Mouse (Mus musculus) megakaryocyte-erythroid progenitor cell, adult 5 weeks (primary cell): ENCODE measurements around the gene Nemp2. TPM values are rescaled to one million over a fixed set of nuclear protein-coding genes. Genes with fewer than 3 reads are reported as not detected.

Experiments
- polyA plus RNA-seq: library from polyadenylated mRNA; stranded (reverse); fragments of >175 nt; gene quantifications from 2 replicates; pipeline ENCODE4 v1.2.3, GENCODE M21; 2012

The Nemp2 gene
- 0.83 and 0.90 TPM in 2 replicates for polyA plus RNA-seq

GRCm38 (mm10) chr1:52630248-52630936 is at the start of gene Nemp2:
Nemp2 (plus strand) TSS chr1:52630703.

Other genes starting within 250 kb of the Nemp2 start
- gene Nab1, start 130.0 kb upstream of the Nemp2 start, polyA plus RNA-seq: 42.8 and 54.7 TPM in 2 replicates
- gene Mfsd6, start 96.8 kb downstream of the Nemp2 start, polyA plus RNA-seq: 3.4 and 4.4 TPM in 2 replicates
- gene Inpp1, start 187.0 kb downstream of the Nemp2 start, polyA plus RNA-seq: 1.7 TPM in 2 replicates
- gene Hibch, start 214.2 kb downstream of the Nemp2 start, polyA plus RNA-seq: 0.96 and 2.2 TPM in 2 replicates